Mouse (Mus musculus): ENCODE results near the gene Usp32. TPM values are rescaled to one million over a fixed set of nuclear protein-coding genes. Genes with fewer than 3 reads are reported as not detected.

Usp32 gene
- polyA plus RNA-seq, 1 experiment, result 55.0 TPM

DNA sequence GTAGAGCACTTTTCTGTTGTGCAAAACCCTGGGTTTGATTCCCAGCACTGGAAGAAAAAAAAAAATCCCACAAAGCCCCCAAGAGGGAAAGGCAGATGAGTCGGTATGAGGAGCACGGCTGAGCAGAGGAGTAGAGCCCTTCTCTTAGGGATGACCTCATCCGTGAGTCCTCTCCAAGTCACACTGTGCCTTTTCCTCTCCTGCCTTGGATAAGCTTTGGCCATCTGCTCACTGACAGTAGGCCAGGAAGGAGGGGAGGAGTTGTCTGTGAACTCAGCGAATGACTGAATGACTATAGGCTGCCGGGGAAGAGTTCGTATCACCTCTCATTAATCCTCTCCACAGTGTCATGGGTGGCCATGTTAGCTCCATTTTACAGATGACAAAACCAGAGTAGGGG, 179.2 kb downstream of the Usp32 start:
- TF ChIP-seq POLR2A (IDR thresholded peaks at IDR 0.05; ENCODE audit: extremely low read depth, insufficient read depth, low read length), result no peak
- TF ChIP-seq CTCF (IDR thresholded peaks at IDR 0.05; ENCODE audit: extremely low read depth, insufficient read depth, low read length), result no peak
- Histone ChIP-seq H3K4me1 (ENCODE audit: control insufficient read depth, insufficient read depth, low read length) (no peaks in the 10 kb centered on the region), H3K4me3 (ENCODE audit: insufficient read depth, low read length) (no peak overlapping the region), H3K27ac (ENCODE audit: insufficient read depth, low read length) (no peak overlapping the region)

DNA sequence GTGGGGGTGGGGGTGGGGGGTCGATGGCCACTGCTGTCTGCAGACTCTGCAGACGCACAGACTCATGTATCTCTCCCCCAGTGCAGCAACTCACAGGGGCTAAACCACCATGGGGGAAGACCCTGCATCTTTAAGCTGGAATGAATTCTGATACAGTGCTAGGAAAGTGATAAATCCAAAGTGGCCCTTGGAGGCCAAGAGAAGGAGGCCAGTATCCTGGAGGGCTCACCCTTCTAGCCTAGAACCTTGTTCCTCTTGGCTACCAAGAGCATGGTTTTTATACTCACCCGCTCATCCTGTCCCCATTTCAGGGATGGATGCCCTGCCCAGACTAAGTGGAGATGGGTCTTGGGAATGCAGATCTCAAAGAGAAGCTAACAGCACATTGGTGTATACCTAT, 179.7 kb downstream of the Usp32 start:
- Histone ChIP-seq H3K27ac (ENCODE audit: insufficient read depth, low read length) (no peak overlapping the region), H3K4me3 (ENCODE audit: insufficient read depth, low read length) (no peak overlapping the region), H3K4me1 (ENCODE audit: control insufficient read depth, insufficient read depth, low read length) (no peaks in the 10 kb centered on the region)
- TF ChIP-seq POLR2A (IDR thresholded peaks at IDR 0.05; ENCODE audit: extremely low read depth, insufficient read depth, low read length), result no peak
- no peak for TF ChIP-seq CTCF (IDR thresholded peaks at IDR 0.05; ENCODE audit: extremely low read depth, insufficient read depth, low read length)

DNA sequence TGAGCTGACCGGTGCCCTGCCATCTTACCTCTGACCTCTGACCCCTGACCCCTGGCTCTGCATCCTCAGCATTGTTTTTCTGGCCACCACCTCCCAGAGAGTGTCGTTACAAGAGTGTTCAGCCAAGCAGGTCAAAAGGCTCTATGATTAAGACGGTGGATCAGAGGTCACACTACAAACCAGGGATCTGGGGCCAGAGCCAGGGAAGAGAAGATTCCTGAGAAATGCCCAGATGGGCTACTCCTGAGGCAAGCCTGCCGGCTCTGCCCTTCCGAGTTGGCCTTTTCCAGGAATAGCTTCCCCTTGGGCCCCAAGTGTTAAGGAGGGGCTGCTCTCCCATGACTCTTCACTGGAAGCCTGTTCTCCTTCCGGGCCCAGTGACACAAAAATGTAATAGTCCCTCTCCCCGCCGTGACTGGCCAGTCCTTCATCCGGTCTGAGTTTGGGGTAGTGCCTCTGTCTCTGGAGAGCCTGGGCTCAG, 180.2 kb downstream of the Usp32 start:
- H3K4me1 ChIP-seq (ENCODE audit: control insufficient read depth, insufficient read depth, low read length), result no peaks in the 10 kb centered on the region
- peak overlapping the region; percentile 71 for H3K4me3 ChIP-seq (ENCODE audit: insufficient read depth, low read length)
- 0 out of 2 replicates have a peak overlapping the region, but pooled peaks have one; percentile 37 for H3K27ac ChIP-seq (ENCODE audit: insufficient read depth, low read length)
- no peak for TF ChIP-seq POLR2A (IDR thresholded peaks at IDR 0.05; ENCODE audit: extremely low read depth, insufficient read depth, low read length)
- no peak for TF ChIP-seq CTCF (IDR thresholded peaks at IDR 0.05; ENCODE audit: extremely low read depth, insufficient read depth, low read length)

DNA sequence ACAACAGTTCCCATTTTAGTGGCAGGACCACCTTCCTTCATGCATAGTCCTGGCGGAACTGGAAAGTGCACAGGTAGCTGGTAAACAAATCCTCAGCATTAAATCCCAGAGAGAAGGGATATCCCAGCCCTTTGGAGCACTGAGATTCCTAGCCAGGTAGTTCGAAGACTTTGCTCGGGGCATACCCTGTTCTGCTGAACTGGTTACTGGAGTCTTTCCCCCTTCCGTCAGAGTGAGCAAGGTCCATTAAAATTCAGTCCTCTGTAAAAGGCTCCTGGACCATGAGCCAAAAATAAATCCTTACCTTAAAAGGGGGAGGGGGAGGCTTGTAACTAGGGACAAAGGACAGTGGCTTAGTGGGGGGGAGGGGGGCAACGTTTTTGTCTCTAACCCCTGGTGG, 180.8 kb downstream of the Usp32 start:
- Histone ChIP-seq H3K4me1 (ENCODE audit: control insufficient read depth, insufficient read depth, low read length) (no peaks in the 10 kb centered on the region), H3K4me3 (ENCODE audit: insufficient read depth, low read length) (peak overlapping the region; percentile 71), H3K27ac (ENCODE audit: insufficient read depth, low read length) (no peak overlapping the region)
- TF ChIP-seq CTCF (IDR thresholded peaks at IDR 0.05; ENCODE audit: extremely low read depth, insufficient read depth, low read length) (no peak), POLR2A (IDR thresholded peaks at IDR 0.05; ENCODE audit: extremely low read depth, insufficient read depth, low read length) (no peak)

DNA sequence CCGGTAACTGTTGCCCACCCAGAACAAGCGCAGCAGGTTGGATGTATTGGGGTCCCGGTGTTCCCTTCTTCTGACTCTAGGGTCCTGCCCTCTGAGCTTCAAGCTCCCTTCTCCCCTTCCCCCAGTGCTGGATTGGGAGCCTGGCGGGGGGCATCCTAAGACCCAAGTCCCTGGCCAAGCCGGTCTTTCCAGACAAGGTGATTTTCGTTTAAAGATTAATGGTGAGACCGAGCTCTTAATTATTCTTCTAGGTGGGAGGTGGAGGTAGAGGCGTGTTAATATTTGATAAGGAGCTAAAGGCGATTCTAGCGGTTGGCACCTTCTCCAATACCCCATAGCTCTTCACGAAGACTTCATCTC, 181.7 kb downstream of the Usp32 start:
- TF ChIP-seq POLR2A (IDR thresholded peaks at IDR 0.05; ENCODE audit: extremely low read depth, insufficient read depth, low read length) (no peak), CTCF (IDR thresholded peaks at IDR 0.05; ENCODE audit: extremely low read depth, insufficient read depth, low read length) (no peak)
- peak overlapping the region; percentile 74 for H3K27ac ChIP-seq (ENCODE audit: insufficient read depth, low read length)
- no peaks in the 10 kb centered on the region for H3K4me1 ChIP-seq (ENCODE audit: control insufficient read depth, insufficient read depth, low read length)
- peak overlapping the region; percentile 71 for H3K4me3 ChIP-seq (ENCODE audit: insufficient read depth, low read length)

DNA sequence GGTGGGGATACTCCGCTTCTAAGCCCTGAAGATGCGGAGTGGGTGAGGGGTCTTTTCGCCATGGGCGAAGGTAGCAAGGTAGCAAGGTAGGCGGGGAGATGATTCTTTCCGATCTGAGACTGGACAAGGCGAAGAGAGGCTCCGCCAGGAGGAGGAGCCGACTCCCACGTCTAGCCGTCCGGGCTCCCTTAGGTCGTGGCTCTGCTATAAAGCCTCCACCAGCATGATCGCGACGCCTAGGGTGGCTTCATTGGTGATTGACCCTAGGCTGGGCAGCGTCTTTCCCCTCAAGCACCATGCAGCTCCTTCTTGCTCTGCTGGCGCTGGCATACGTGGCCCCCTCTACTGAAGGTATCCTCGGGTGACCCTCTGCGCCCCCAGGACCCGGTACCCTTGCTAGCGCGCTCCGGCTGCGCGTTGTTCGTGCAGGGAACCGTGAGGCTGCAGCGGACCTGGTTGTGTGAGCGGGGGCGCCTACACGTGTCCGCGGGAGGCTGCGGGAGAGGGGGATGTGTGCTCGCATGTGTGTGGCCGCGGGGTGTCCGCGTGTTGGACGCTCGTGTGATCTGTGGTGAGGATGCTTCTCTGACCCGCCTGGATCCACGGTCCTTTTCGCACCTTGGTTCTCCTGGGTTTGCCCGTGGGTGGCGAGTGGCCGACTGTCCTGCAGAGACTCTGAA, 182.2 kb downstream of the Usp32 start, which contains the start of gene Car4:
Gene Car4, plus strand, starts transcription at position 196 of the 680 bp plus-strand sequence.
- peak within 1 kb of the TSS; percentile 71 for H3K4me3 ChIP-seq (ENCODE audit: insufficient read depth, low read length)
- H3K27ac ChIP-seq (ENCODE audit: insufficient read depth, low read length), result peak within 1 kb of the TSS; percentile 74
- TF ChIP-seq POLR2A (IDR thresholded peaks at IDR 0.05; ENCODE audit: extremely low read depth, insufficient read depth, low read length) (peak; percentile 76), CTCF (IDR thresholded peaks at IDR 0.05; ENCODE audit: extremely low read depth, insufficient read depth, low read length) (no peak)
- no peaks in the 10 kb centered on the region for H3K4me1 ChIP-seq (ENCODE audit: control insufficient read depth, insufficient read depth, low read length)

DNA sequence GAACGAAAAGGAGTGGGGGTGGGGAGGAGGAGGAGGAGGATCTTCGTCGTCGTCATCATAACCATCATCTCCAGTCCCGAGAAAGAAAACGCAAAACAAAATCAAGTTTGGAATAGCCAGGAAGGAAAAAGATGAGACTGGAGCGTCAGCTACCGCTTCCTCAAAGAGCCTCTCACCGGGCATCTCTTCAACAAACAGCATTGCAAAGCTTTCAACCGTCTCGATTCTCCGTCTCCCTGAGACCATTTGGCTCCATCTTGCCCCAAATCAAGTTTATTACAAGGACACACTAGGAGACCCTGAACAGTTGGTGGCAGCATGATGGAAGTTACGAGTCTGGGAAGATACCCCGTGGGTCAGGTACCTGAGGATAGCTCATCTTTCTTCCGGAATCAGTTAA, 182.8 kb downstream of the Usp32 start:
- H3K27ac ChIP-seq (ENCODE audit: insufficient read depth, low read length), result no peak overlapping the region
- no peak for TF ChIP-seq POLR2A (IDR thresholded peaks at IDR 0.05; ENCODE audit: extremely low read depth, insufficient read depth, low read length)
- TF ChIP-seq CTCF (IDR thresholded peaks at IDR 0.05; ENCODE audit: extremely low read depth, insufficient read depth, low read length), result no peak

DNA sequence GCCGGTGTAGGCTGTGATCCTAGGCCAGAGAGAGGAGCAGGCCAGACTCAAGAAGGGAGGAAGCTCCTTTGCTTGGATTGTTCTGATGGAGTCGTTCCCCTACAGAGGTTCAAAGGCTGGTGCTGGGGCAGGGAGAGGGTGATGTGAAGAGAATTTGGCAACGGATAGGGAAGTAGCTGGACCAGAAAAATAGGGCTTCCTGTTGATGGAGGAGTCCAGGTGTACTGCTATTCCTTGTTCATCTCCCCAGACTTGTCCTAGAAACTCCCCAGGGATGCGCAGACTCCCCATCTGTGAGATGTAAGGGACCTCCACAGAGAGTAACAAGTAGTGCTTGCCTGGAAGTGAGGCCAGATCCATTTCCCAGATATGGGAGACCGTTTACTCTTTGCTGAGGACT, 183.6 kb downstream of the Usp32 start:
- TF ChIP-seq POLR2A (IDR thresholded peaks at IDR 0.05; ENCODE audit: extremely low read depth, insufficient read depth, low read length) (no peak), CTCF (IDR thresholded peaks at IDR 0.05; ENCODE audit: extremely low read depth, insufficient read depth, low read length) (no peak)
- no peak overlapping the region for H3K27ac ChIP-seq (ENCODE audit: insufficient read depth, low read length)
- no peaks in the 10 kb centered on the region for H3K4me1 ChIP-seq (ENCODE audit: control insufficient read depth, insufficient read depth, low read length)
- no peak overlapping the region for H3K4me3 ChIP-seq (ENCODE audit: insufficient read depth, low read length)

More for the DNA sequence above, 182.8 kb downstream of the Usp32 start:
- Histone ChIP-seq H3K4me3 (ENCODE audit: insufficient read depth, low read length) (peak overlapping the region; percentile 71), H3K4me1 (ENCODE audit: control insufficient read depth, insufficient read depth, low read length) (no peaks in the 10 kb centered on the region)

DNA sequence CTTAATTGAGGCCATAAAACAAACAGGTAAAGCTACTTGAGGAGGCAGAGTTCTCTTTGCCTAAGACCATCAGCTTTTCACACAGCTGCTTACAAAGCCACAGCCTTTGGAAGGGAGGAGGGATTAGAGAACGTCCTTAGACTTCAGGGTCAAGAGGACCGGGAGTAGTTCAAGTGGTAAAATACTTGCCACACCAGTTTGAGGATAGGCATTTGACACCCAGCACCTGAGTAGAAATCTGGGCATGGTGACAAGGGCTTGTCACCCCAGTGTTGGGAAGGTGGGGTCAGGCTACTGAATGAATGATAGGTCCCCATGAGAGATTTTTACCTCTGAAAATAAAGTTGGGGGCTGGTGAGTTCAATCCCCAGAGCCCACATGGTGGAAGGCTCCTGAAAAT, 187.3 kb downstream of the Usp32 start:
- Histone ChIP-seq H3K4me1 (ENCODE audit: control insufficient read depth, insufficient read depth, low read length) (no peaks in the 10 kb centered on the region), H3K27ac (ENCODE audit: insufficient read depth, low read length) (no peak overlapping the region), H3K4me3 (ENCODE audit: insufficient read depth, low read length) (no peak overlapping the region)
- TF ChIP-seq CTCF (IDR thresholded peaks at IDR 0.05; ENCODE audit: extremely low read depth, insufficient read depth, low read length), result no peak

DNA sequence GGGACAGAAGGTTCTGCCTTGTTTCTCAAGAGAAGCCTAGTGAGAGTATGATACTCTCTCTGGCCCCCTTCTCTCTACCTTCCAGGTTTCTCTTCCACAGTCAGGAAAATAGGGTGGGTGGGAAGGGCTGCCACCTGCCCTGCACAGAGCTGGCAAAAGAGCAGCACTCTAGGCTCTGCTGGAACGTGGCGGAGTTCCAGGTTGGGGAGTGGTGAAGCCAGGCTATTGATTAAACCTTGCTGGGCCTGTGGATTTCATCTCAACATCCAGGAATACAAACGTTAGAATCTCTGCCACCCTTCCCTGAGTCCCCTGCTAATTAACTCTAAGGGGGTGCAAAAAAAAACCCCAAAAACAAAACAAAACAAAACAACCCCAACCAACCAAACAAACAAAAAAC, 191.4 kb downstream of the Usp32 start:
- Histone ChIP-seq H3K4me1 (ENCODE audit: control insufficient read depth, insufficient read depth, low read length) (peaks cover 1% of the 10 kb centered on the region; the same call in 1 of the 2 replicates), H3K4me3 (ENCODE audit: insufficient read depth, low read length) (no peak overlapping the region), H3K27ac (ENCODE audit: insufficient read depth, low read length) (no peak overlapping the region)
- TF ChIP-seq CTCF (IDR thresholded peaks at IDR 0.05; ENCODE audit: extremely low read depth, insufficient read depth, low read length) (no peak), POLR2A (IDR thresholded peaks at IDR 0.05; ENCODE audit: extremely low read depth, insufficient read depth, low read length) (no peak)

Measured in cortical plate, adult 2 months (tissue).